Mouse (Mus musculus): ENCODE measurements around the gene Vmp1. TPM values are rescaled to one million over a fixed set of nuclear protein-coding genes. Genes with fewer than 3 reads are reported as not detected.
A peak's percentile ranks its signal among the peaks of the same experiment; 100 is the strongest.

The Vmp1 gene
- polyA plus RNA-seq, 1 experiment: 55.3 TPM

DNA sequence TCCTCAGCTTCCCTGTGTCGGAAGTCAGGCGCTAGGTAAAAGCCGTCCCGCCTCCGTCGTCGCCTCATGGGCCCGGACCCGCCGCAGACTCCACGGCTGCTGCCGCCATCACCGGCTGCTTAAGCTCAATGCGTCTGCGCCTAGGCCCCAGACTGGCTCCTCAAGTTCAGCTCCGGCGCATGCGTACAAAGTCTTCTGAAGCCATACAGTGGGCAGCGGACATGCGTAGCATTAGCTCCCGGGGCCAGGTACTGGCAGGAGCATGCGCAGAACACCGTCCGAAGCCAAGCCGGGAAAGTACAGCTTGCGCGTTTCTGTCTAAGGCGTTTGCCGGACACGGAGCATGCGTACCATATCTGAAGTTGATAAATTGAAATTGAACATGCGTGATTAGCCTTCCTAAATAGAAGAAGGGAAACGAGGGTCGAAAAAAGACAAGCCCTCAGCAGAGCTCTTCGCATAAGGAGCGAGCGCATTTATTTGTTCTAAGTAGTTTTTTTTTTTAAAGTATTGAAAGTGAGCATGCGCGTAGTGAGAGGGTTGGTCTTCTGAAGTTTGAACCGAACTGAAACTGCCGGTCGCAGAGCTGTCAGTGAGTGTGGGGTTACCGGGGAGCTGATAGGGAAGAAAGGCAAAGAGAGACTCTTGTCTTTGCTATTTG is 138.9 kb downstream of the Vmp1 start, which contains the start of the genes Rps6kb1 and Tubd1:
Gene Rps6kb1, minus strand, starts transcription at position 167 of the 661 bp plus-strand sequence.
Gene Tubd1, plus strand, starts transcription at position 353 of the 661 bp plus-strand sequence.
- peaks cover 10% of the 10 kb centered on the region; the same call in 1 of the 2 replicates for H3K4me1 ChIP-seq (ENCODE audit: control insufficient read depth, insufficient read depth, low read length)
- H3K27ac ChIP-seq (ENCODE audit: insufficient read depth, low read depth, low read length): peak within 1 kb of the TSS; percentile 39
- under 1% methylated on average over 43 of the region's 43 CpGs for WGBS
- no peaks in the 10 kb centered on the region for H3K27me3 ChIP-seq (replicated peaks; ENCODE audit: control insufficient read depth, insufficient read depth, low read length)
- TF ChIP-seq CTCF (conservative IDR thresholded peaks at IDR 0.05; ENCODE audit: insufficient read depth, insufficient read length, low read depth, low read length): no peak
- peak; percentile 93 for TF ChIP-seq POLR2A (IDR thresholded peaks at IDR 0.05; ENCODE audit: low read depth, low read length)
- H3K36me3 ChIP-seq (ENCODE audit: control insufficient read depth, insufficient read depth, low read length): no peaks in the 10 kb centered on the region; the same call in 1 of the 2 replicates
- H3K4me3 ChIP-seq (ENCODE audit: insufficient read depth, low read depth, low read length): peak within 1 kb of the TSS; percentile 84
- peak; percentile 100 for DNase-seq

DNA sequence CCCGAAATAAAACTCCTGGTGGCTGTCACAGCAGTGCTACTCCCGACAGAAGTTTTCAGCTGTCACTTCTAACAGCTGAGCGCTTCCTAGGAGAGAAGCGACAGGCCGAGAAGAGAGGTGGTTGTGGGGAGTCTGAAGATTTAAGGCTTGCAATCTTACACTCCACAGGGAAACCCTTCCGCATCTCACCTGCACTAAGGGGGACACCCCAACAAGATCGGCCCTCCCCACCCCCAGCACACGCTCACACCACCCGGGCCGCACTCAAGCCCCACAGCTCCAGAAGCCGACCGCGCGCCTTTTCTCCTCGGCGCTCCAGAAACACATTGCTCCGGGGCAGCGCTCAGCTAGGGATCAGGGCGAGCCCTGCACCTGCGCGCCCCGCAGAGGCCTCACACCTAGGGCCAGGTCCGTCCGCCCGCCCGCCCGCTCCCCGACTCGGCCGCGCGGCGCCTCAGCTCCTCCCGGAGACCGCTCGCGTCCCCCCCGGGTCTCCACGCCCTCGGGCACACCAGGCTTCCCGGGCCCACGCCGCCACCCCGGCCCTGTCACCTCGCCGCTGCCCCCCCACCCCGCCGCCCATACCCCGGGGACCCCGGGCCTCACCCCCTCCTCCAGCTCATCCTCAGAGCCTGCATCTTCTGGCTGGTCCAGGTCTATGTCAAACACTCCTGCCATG is 139.5 kb downstream of the Vmp1 start:
- Histone ChIP-seq H3K27me3 (replicated peaks; ENCODE audit: control insufficient read depth, insufficient read depth, low read length) (no peaks in the 10 kb centered on the region), H3K27ac (ENCODE audit: insufficient read depth, low read depth, low read length) (peak overlapping the region; percentile 39; the same call in 1 of the 2 replicates), H3K4me1 (ENCODE audit: control insufficient read depth, insufficient read depth, low read length) (peaks cover 10% of the 10 kb centered on the region; the same call in 1 of the 2 replicates), H3K36me3 (ENCODE audit: control insufficient read depth, insufficient read depth, low read length) (no peaks in the 10 kb centered on the region; the same call in 1 of the 2 replicates), H3K4me3 (ENCODE audit: insufficient read depth, low read depth, low read length) (peak overlapping the region; percentile 84)
- WGBS: under 1% methylated on average over 50 of the region's 50 CpGs
- DNase-seq: peak; percentile 52
- TF ChIP-seq POLR2A (IDR thresholded peaks at IDR 0.05; ENCODE audit: low read depth, low read length): no peak
- TF ChIP-seq CTCF (conservative IDR thresholded peaks at IDR 0.05; ENCODE audit: insufficient read depth, insufficient read length, low read depth, low read length): no peak

- 75% methylated on average over 1 of the region's 1 CpGs for WGBS
- Histone ChIP-seq H3K36me3 (ENCODE audit: control insufficient read depth, insufficient read depth, low read length) (no peaks in the 10 kb centered on the region), H3K27ac (ENCODE audit: insufficient read depth, low read depth, low read length) (no peak overlapping the region), H3K4me1 (ENCODE audit: control insufficient read depth, insufficient read depth, low read length) (peaks cover 10% of the 10 kb centered on the region; the same call in 1 of the 2 replicates), H3K4me3 (ENCODE audit: insufficient read depth, low read depth, low read length) (no peak overlapping the region), H3K27me3 (replicated peaks; ENCODE audit: control insufficient read depth, insufficient read depth, low read length) (no peaks in the 10 kb centered on the region)
- DNase-seq: no peak
- TF ChIP-seq POLR2A (IDR thresholded peaks at IDR 0.05; ENCODE audit: low read depth, low read length): no peak
- no peak for TF ChIP-seq CTCF (conservative IDR thresholded peaks at IDR 0.05; ENCODE audit: insufficient read depth, insufficient read length, low read depth, low read length)
Observed at GRCm38 (mm10) chr11:86542851-86543250, 140.8 kb downstream of the Vmp1 start.

DNA sequence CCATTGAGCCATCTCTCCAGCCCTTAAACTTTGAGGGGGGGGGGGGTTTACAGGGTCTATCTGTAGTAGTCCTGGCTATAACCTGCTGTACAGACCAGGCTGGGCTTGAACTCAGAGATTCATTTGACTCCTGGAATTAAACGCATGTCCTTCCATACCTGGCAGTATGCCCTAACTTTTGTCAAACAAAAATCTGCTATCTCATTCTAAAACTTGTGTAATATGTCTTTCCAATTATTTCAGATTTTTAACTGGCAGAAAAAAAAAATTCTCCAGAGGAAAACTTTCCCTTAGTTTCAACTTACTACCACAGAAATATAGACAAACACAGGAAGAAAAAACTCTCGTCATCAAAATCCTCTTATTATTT is 143.2 kb downstream of the Vmp1 start:
- no peak for DNase-seq
- H3K4me3 ChIP-seq (ENCODE audit: insufficient read depth, low read depth, low read length): no peak overlapping the region
- WGBS: 59% methylated on average over 2 of the region's 2 CpGs
- H3K36me3 ChIP-seq (ENCODE audit: control insufficient read depth, insufficient read depth, low read length): no peaks in the 10 kb centered on the region
- H3K4me1 ChIP-seq (ENCODE audit: control insufficient read depth, insufficient read depth, low read length): peaks cover 7% of the 10 kb centered on the region; the same call in 1 of the 2 replicates
- no peak for TF ChIP-seq CTCF (conservative IDR thresholded peaks at IDR 0.05; ENCODE audit: insufficient read depth, insufficient read length, low read depth, low read length)
- no peak for TF ChIP-seq POLR2A (IDR thresholded peaks at IDR 0.05; ENCODE audit: low read depth, low read length)
- no peaks in the 10 kb centered on the region for H3K27me3 ChIP-seq (replicated peaks; ENCODE audit: control insufficient read depth, insufficient read depth, low read length)
- no peak overlapping the region for H3K27ac ChIP-seq (ENCODE audit: insufficient read depth, low read depth, low read length)

GRCm38 (mm10) chr11:86539716-86540475 is 143.7 kb downstream of the Vmp1 start:
- DNase-seq: no peak
- Histone ChIP-seq H3K27ac (ENCODE audit: insufficient read depth, low read depth, low read length) (no peak overlapping the region), H3K4me3 (ENCODE audit: insufficient read depth, low read depth, low read length) (no peak overlapping the region), H3K4me1 (ENCODE audit: control insufficient read depth, insufficient read depth, low read length) (peaks cover 7% of the 10 kb centered on the region; the same call in 1 of the 2 replicates), H3K36me3 (ENCODE audit: control insufficient read depth, insufficient read depth, low read length) (no peaks in the 10 kb centered on the region), H3K27me3 (replicated peaks; ENCODE audit: control insufficient read depth, insufficient read depth, low read length) (no peaks in the 10 kb centered on the region)
- TF ChIP-seq POLR2A (IDR thresholded peaks at IDR 0.05; ENCODE audit: low read depth, low read length): no peak
- WGBS: 76% methylated on average over 6 of the region's 6 CpGs

GRCm38 (mm10) chr11:86538786-86539185 is 144.8 kb downstream of the Vmp1 start:
- no peak for DNase-seq
- Histone ChIP-seq H3K4me3 (ENCODE audit: insufficient read depth, low read depth, low read length) (no peak overlapping the region), H3K27ac (ENCODE audit: insufficient read depth, low read depth, low read length) (no peak overlapping the region), H3K27me3 (replicated peaks; ENCODE audit: control insufficient read depth, insufficient read depth, low read length) (no peaks in the 10 kb centered on the region), H3K36me3 (ENCODE audit: control insufficient read depth, insufficient read depth, low read length) (no peaks in the 10 kb centered on the region), H3K4me1 (ENCODE audit: control insufficient read depth, insufficient read depth, low read length) (peaks cover 6% of the 10 kb centered on the region; the same call in 1 of the 2 replicates)
- WGBS: 83% methylated on average over 4 of the region's 4 CpGs
- no peak for TF ChIP-seq POLR2A (IDR thresholded peaks at IDR 0.05; ENCODE audit: low read depth, low read length)
- TF ChIP-seq CTCF (conservative IDR thresholded peaks at IDR 0.05; ENCODE audit: insufficient read depth, insufficient read length, low read depth, low read length): no peak
